Mouse (Mus musculus): ENCODE data around the gene Tnfrsf19. TPM values are rescaled to one million over a fixed set of nuclear protein-coding genes. Genes with fewer than 3 reads are reported as not detected.

Tnfrsf19 gene
- polyA plus RNA-seq, 1 experiment from 2014 or later, result 29.7 TPM

GRCm38 (mm10) chr14:60975736-60976135 lies 70.6 kb downstream of the Tnfrsf19 start:
- no peaks in the 10 kb centered on the region for H3K27me3 ChIP-seq (replicated peaks; ENCODE audit: control insufficient read depth, insufficient read depth, low read length)
- DNase-seq (ENCODE audit: low spot score) (no peak), ATAC-seq (replicated peaks; ENCODE audit: low FRiP score, low TSS enrichment, low read depth) (no peak)
- no peak overlapping the region for H3K4me3 ChIP-seq (ENCODE audit: low read depth, low read length)
- no peak overlapping the region for H3K4me2 ChIP-seq (ENCODE audit: low read length)
- 0 out of 2 replicates have a peak, but pooled peaks cover 1% of the 10 kb centered on the region for H3K36me3 ChIP-seq (ENCODE audit: control insufficient read depth, insufficient read depth, low read length)
- no peaks in the 10 kb centered on the region for H3K4me1 ChIP-seq (replicated peaks; ENCODE audit: control insufficient read depth, insufficient read depth, low read length)
- H3K9me3 ChIP-seq (ENCODE audit: control insufficient read depth, low read length), result no peaks in the 10 kb centered on the region
- WGBS, result 73% methylated on average over 3 of the region's 3 CpGs
- no peak overlapping the region for H3K9ac ChIP-seq (ENCODE audit: low read length)
- H3K27ac ChIP-seq (ENCODE audit: low read depth), result no peak overlapping the region

- Histone ChIP-seq H3K36me3 (ENCODE audit: control insufficient read depth, insufficient read depth, low read length) (0 out of 2 replicates have a peak, but pooled peaks cover 3% of the 10 kb centered on the region), H3K27ac (ENCODE audit: low read depth) (no peak overlapping the region), H3K4me1 (replicated peaks; ENCODE audit: control insufficient read depth, insufficient read depth, low read length) (no peaks in the 10 kb centered on the region), H3K9me3 (ENCODE audit: control insufficient read depth, low read length) (no peaks in the 10 kb centered on the region), H3K9ac (ENCODE audit: low read length) (no peak overlapping the region), H3K4me3 (ENCODE audit: low read depth, low read length) (no peak overlapping the region), H3K27me3 (replicated peaks; ENCODE audit: control insufficient read depth, insufficient read depth, low read length) (no peaks in the 10 kb centered on the region), H3K4me2 (ENCODE audit: low read length) (no peak overlapping the region)
- DNase-seq (ENCODE audit: low spot score) (no peak), ATAC-seq (replicated peaks; ENCODE audit: low FRiP score, low TSS enrichment, low read depth) (no peak)
- WGBS, result 96% methylated on average over 9 of the region's 9 CpGs
Observed at GRCm38 (mm10) chr14:60970961-60971360, 75.3 kb downstream of the Tnfrsf19 start.

- H3K4me1 ChIP-seq (replicated peaks; ENCODE audit: control insufficient read depth, insufficient read depth, low read length), result no peaks in the 10 kb centered on the region
- no peak overlapping the region for H3K4me3 ChIP-seq (ENCODE audit: low read depth, low read length)
- no peaks in the 10 kb centered on the region for H3K9me3 ChIP-seq (ENCODE audit: control insufficient read depth, low read length)
- no peak for ATAC-seq (replicated peaks; ENCODE audit: low FRiP score, low TSS enrichment, low read depth)
- DNase-seq (ENCODE audit: low spot score), result no peak
- H3K9ac ChIP-seq (ENCODE audit: low read length), result no peak overlapping the region
- H3K4me2 ChIP-seq (ENCODE audit: low read length), result no peak overlapping the region
- 77% methylated on average over 4 of the region's 4 CpGs for WGBS
- H3K27ac ChIP-seq (ENCODE audit: low read depth), result no peak overlapping the region
- no peaks in the 10 kb centered on the region for H3K27me3 ChIP-seq (replicated peaks; ENCODE audit: control insufficient read depth, insufficient read depth, low read length)
- 0 out of 2 replicates have a peak, but pooled peaks cover 3% of the 10 kb centered on the region for H3K36me3 ChIP-seq (ENCODE audit: control insufficient read depth, insufficient read depth, low read length)
Observed at GRCm38 (mm10) chr14:60966061-60966460, 80.2 kb downstream of the Tnfrsf19 start.

- H3K36me3 ChIP-seq (ENCODE audit: control insufficient read depth, insufficient read depth, low read length), result no peaks in the 10 kb centered on the region
- DNase-seq (ENCODE audit: low spot score) (no peak), ATAC-seq (replicated peaks; ENCODE audit: low FRiP score, low TSS enrichment, low read depth) (no peak)
- H3K27me3 ChIP-seq (replicated peaks; ENCODE audit: control insufficient read depth, insufficient read depth, low read length), result no peaks in the 10 kb centered on the region
- no peak overlapping the region for H3K9ac ChIP-seq (ENCODE audit: low read length)
- no peaks in the 10 kb centered on the region for H3K9me3 ChIP-seq (ENCODE audit: control insufficient read depth, low read length)
- no peaks in the 10 kb centered on the region for H3K4me1 ChIP-seq (replicated peaks; ENCODE audit: control insufficient read depth, insufficient read depth, low read length)
- no peak overlapping the region for H3K4me2 ChIP-seq (ENCODE audit: low read length)
- 75% methylated on average over 7 of the region's 7 CpGs for WGBS
- H3K27ac ChIP-seq (ENCODE audit: low read depth), result no peak overlapping the region
- no peak overlapping the region for H3K4me3 ChIP-seq (ENCODE audit: low read depth, low read length)
Observed at GRCm38 (mm10) chr14:60964016-60964810, 82.1 kb downstream of the Tnfrsf19 start.

- ATAC-seq (replicated peaks; ENCODE audit: low FRiP score, low TSS enrichment, low read depth), result no peak
- Histone ChIP-seq H3K27ac (ENCODE audit: low read depth) (no peak overlapping the region), H3K4me3 (ENCODE audit: low read depth, low read length) (no peak overlapping the region), H3K9me3 (ENCODE audit: control insufficient read depth, low read length) (no peaks in the 10 kb centered on the region), H3K36me3 (ENCODE audit: control insufficient read depth, insufficient read depth, low read length) (no peaks in the 10 kb centered on the region), H3K4me2 (ENCODE audit: low read length) (no peak overlapping the region), H3K9ac (ENCODE audit: low read length) (no peak overlapping the region), H3K27me3 (replicated peaks; ENCODE audit: control insufficient read depth, insufficient read depth, low read length) (no peaks in the 10 kb centered on the region), H3K4me1 (replicated peaks; ENCODE audit: control insufficient read depth, insufficient read depth, low read length) (no peaks in the 10 kb centered on the region)
- no peak for DNase-seq (ENCODE audit: low spot score)
Observed at GRCm38 (mm10) chr14:60957611-60958157, 88.6 kb downstream of the Tnfrsf19 start.

- Histone ChIP-seq H3K4me1 (replicated peaks; ENCODE audit: control insufficient read depth, insufficient read depth, low read length) (no peaks in the 10 kb centered on the region), H3K27ac (ENCODE audit: low read depth) (no peak overlapping the region), H3K4me2 (ENCODE audit: low read length) (no peak overlapping the region), H3K4me3 (ENCODE audit: low read depth, low read length) (no peak overlapping the region), H3K36me3 (ENCODE audit: control insufficient read depth, insufficient read depth, low read length) (no peaks in the 10 kb centered on the region), H3K27me3 (replicated peaks; ENCODE audit: control insufficient read depth, insufficient read depth, low read length) (no peaks in the 10 kb centered on the region), H3K9ac (ENCODE audit: low read length) (no peak overlapping the region), H3K9me3 (ENCODE audit: control insufficient read depth, low read length) (no peaks in the 10 kb centered on the region)
- DNase-seq (ENCODE audit: low spot score), result no peak
- no peak for ATAC-seq (replicated peaks; ENCODE audit: low FRiP score, low TSS enrichment, low read depth)
- 94% methylated on average over 4 of the region's 4 CpGs for WGBS
Observed at GRCm38 (mm10) chr14:60937481-60938039, 108.7 kb downstream of the Tnfrsf19 start.

GRCm38 (mm10) chr14:60935705-60936104 lies 110.6 kb downstream of the Tnfrsf19 start:
- Histone ChIP-seq H3K4me2 (ENCODE audit: low read length) (no peak overlapping the region), H3K9ac (ENCODE audit: low read length) (no peak overlapping the region), H3K9me3 (ENCODE audit: control insufficient read depth, low read length) (no peaks in the 10 kb centered on the region), H3K27ac (ENCODE audit: low read depth) (no peak overlapping the region), H3K4me3 (ENCODE audit: low read depth, low read length) (no peak overlapping the region), H3K4me1 (replicated peaks; ENCODE audit: control insufficient read depth, insufficient read depth, low read length) (no peaks in the 10 kb centered on the region), H3K27me3 (replicated peaks; ENCODE audit: control insufficient read depth, insufficient read depth, low read length) (no peaks in the 10 kb centered on the region), H3K36me3 (ENCODE audit: control insufficient read depth, insufficient read depth, low read length) (no peaks in the 10 kb centered on the region)
- 74% methylated on average over 5 of the region's 5 CpGs for WGBS
- DNase-seq (ENCODE audit: low spot score) (no peak), ATAC-seq (replicated peaks; ENCODE audit: low FRiP score, low TSS enrichment, low read depth) (no peak)

GRCm38 (mm10) chr14:60926011-60926410 lies 120.3 kb downstream of the Tnfrsf19 start:
- 81% methylated on average over 1 of the region's 1 CpGs for WGBS

More at GRCm38 (mm10) chr14:60926011-60926410, 120.3 kb downstream of the Tnfrsf19 start:
- Histone ChIP-seq H3K27me3 (replicated peaks; ENCODE audit: control insufficient read depth, insufficient read depth, low read length) (no peaks in the 10 kb centered on the region), H3K9ac (ENCODE audit: low read length) (no peak overlapping the region), H3K27ac (ENCODE audit: low read depth) (no peak overlapping the region), H3K9me3 (ENCODE audit: control insufficient read depth, low read length) (no peaks in the 10 kb centered on the region), H3K36me3 (ENCODE audit: control insufficient read depth, insufficient read depth, low read length) (no peaks in the 10 kb centered on the region), H3K4me1 (replicated peaks; ENCODE audit: control insufficient read depth, insufficient read depth, low read length) (no peaks in the 10 kb centered on the region; the same call in 1 of the 2 replicates), H3K4me2 (ENCODE audit: low read length) (no peak overlapping the region), H3K4me3 (ENCODE audit: low read depth, low read length) (no peak overlapping the region)
- no peak for DNase-seq (ENCODE audit: low spot score)
- no peak for ATAC-seq (replicated peaks; ENCODE audit: low FRiP score, low TSS enrichment, low read depth)

All from intestine, embryonic 14.5 days (tissue).